Mouse (Mus musculus) kidney, postnatal 36 days (tissue): ENCODE results near the gene 4931422A03Rik.
"Not testable (repeated sequence)": the region's sequence is repeated elsewhere in the genome, so short reads cannot be mapped to it uniquely, and the experiment has no call there.

ENCODE experiments used
- DNase-seq, 2 experiments: peaks; one replicate each; pipeline ENCODE4 v3.0.0; 2021 to 2022; ENCODE audit warnings: mixed read lengths in 2 of 2

The 4931422A03Rik gene

GRCm38 (mm10) chr2:104028139-104028723 is at the start of gene 4931422A03Rik:
Gene 4931422A03Rik (minus strand): TSS chr2:104028361.
- DNase-seq, result peak; percentile 13 to 45

GRCm38 (mm10) chr2:104069704-104070185 is 41.6 kb upstream of the 4931422A03Rik start, which contains the start of gene Cd59b:
Gene Cd59b (plus strand): TSS chr2:104069849.
- peak; percentile 66 to 81 for DNase-seq

DNA sequence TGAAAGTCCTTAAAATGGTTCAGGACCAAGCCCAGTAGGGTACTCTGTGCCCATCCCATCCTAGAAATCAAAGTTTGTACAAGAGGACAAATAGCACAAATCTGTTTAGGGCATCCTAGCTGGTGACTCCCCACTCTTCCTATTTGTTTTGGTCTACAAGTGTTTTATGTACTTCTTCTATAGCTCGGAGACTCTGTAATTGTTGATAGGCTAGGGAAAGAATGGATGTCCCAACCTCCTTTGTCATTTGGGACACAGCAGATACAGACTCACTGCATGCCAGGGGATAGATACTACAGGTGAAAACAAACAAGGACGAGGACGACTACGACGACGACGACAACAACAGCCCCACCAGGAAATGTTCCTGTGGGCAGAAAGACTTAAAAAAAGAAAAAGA is 40.3 kb upstream of the 4931422A03Rik start, which contains the start of gene Gm10799:
Gene Gm10799 (minus strand): TSS at position 101 of the 400 bp plus-strand sequence.
- not testable (repeated sequence) for DNase-seq

- DNase-seq, result not testable (repeated sequence)
These were observed 37.4 kb upstream of the 4931422A03Rik start, which contains the start of gene Gm10912 for GRCm38 (mm10) chr2:104065526-104065925. Gene Gm10912 (plus strand): TSS chr2:104065826.

GRCm38 (mm10) chr2:104064152-104064551 is 36.0 kb upstream of the 4931422A03Rik start:
- no peak for DNase-seq

- DNase-seq, result no peak
These were observed 34.5 kb upstream of the 4931422A03Rik start for GRCm38 (mm10) chr2:104062665-104063064.

- no peak for DNase-seq
These were observed 32.8 kb upstream of the 4931422A03Rik start for GRCm38 (mm10) chr2:104060996-104061395.

GRCm38 (mm10) chr2:104059786-104060185 is 31.6 kb upstream of the 4931422A03Rik start:
- DNase-seq, result no peak

GRCm38 (mm10) chr2:104058954-104059353 is 30.8 kb upstream of the 4931422A03Rik start:
- no peak for DNase-seq

GRCm38 (mm10) chr2:104058381-104058780 is 30.2 kb upstream of the 4931422A03Rik start:
- no peak for DNase-seq

GRCm38 (mm10) chr2:104044479-104045080 is 16.4 kb upstream of the 4931422A03Rik start:
- DNase-seq, result peak; percentile 39 to 53

GRCm38 (mm10) chr2:104043624-104044478 is 15.7 kb upstream of the 4931422A03Rik start:
- peak in 1 of 2 experiments; percentile 17 for DNase-seq

- DNase-seq, result no peak
These were observed 14.6 kb upstream of the 4931422A03Rik start for GRCm38 (mm10) chr2:104042766-104043165.

DNA sequence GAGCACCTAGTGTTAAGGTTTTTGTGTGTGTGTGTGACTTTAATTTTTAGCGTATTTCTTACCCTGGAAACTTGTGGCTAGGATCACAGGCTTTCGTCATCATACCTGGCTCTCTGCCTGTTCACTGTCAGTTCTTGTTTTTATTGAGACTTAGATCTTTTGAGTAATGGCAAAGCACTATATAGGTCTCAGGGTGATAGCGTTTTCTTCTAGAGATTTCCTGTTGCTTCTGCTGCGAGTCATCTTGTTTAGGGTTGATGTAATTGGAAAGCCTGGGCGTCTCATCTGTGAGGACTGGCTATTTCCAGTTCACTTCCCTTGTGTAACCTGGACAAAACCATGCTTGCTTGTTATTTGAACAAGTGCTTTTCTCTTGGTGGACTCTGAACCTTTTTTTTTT is 13.5 kb upstream of the 4931422A03Rik start:
- DNase-seq, result no peak

DNA sequence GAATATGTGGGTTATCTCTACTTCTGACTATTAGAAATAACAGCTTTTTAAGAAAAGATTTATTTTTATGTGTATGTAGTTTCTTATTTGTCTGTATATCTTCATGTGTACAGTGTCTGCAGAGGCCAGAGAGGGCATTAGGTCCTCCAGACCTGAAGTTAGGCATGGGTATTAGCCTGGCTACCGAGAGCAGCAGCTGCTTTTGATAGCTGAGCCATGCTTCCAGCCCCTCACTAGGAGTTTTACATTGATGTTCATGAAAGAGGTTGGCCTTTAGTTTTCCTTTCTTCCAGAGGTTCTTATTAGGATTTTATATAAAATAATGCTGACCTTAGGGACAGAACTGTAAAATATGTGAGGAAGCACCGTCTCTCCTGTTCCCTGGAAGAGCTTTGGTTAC is 10.1 kb upstream of the 4931422A03Rik start:
- DNase-seq, result no peak

DNA sequence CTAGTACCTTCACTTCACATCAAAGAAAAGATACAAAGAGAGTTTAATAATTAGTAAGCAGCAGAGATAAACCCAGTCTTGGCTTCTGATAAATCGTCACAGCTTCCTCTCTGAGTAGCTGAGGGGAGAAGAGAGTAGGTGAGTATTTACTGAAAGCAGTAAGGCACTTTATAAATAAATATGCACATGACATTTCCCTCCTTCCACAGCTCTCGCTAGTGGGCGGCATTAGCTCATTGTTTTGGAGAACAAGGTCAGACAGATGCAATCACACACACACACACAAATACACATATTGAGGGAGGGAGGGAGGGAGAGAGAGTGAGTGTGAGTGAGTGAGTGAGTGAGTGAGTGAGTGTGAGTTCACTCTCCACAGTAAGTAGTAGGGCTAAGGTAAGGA is 8.2 kb upstream of the 4931422A03Rik start:
- no peak for DNase-seq

- DNase-seq, result no peak
These were observed 7.4 kb upstream of the 4931422A03Rik start for GRCm38 (mm10) chr2:104035595-104035994.

DNA sequence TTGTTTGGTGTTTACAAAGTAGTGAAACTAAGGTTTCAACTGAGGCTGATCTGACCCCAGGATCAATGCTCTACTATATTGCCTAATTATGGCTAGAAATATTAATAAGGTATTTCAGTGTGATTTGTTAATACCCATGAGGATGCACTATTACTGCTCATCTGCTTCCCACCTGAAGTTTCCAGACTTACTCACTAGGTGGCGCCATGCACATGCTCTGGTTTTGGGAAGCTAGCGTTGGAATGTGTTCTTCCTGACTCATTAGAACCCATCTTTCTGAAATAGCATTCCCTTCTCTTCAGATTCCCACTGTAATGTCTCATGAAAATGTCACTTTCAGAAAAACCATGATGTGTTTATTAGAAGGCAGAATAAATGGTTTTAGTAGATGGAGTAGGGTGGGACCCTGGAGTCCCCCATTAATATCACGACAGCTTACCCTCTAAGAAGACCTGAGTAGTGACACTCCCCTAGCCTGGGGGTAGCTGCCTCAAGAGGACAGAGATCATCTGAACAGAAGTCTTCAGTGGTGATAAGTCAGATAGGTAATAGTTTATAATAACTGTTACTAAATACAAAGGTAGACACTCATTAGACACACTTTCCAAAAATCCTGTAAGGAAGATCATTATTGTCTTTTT is 6.8 kb upstream of the 4931422A03Rik start:
- peak; percentile 54 to 73 for DNase-seq

GRCm38 (mm10) chr2:104032056-104032455 is 3.9 kb upstream of the 4931422A03Rik start:
- DNase-seq, result peak in 1 of 2 experiments; percentile 21

DNA sequence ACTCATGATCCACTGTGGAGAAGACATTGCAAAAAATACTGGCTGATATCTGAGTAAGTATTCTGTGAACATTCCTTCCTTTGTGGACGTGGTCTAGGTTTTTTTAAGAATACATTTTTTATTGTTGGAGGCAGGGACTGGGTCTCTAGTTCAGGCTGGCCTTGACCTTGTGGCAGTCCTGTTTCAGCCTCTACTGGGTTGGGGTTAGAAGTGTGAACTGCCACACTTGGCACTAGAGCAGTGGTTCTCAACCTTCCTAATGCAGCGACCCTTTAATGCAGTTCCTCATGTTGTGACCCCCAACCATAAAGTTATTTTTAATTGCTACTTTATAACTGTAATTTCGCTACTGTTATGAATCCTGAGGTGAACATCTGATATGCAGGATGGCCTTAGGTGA is 2.2 kb upstream of the 4931422A03Rik start:
- no peak for DNase-seq

GRCm38 (mm10) chr2:104029074-104029473 is 913 bp upstream of the 4931422A03Rik start:
- no peak for DNase-seq

GRCm38 (mm10) chr2:104027458-104028138 is 563 bp downstream of the 4931422A03Rik start, which contains the start of gene Fbxo3:
Gene Fbxo3 (plus strand): TSS chr2:104027721.
- peak; percentile 90 to 93 for DNase-seq
